Mouse (Mus musculus): ENCODE data around the gene Cfap99.

Gene Cfap99

DNA sequence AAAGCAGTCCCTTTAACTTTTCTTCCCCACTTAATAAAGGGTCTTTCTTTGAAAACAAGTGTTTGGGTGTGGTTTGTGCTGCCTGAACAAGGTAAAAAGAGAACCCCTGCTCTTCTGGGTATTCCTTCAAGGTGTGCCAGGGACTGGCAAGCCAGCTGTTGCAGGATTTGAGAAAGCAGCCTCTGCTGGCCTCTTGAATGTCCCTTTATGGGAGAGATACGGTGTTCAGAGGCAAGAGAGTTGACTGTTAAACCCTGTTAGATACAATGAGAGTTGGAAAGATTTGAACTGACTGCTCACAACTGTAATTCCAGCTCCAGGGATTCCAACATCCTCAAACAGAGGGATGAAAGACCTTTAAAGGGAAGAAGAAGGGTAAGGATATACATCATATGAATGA is 45.7 kb downstream of the Cfap99 start:
- DNase-seq: no peak

DNA sequence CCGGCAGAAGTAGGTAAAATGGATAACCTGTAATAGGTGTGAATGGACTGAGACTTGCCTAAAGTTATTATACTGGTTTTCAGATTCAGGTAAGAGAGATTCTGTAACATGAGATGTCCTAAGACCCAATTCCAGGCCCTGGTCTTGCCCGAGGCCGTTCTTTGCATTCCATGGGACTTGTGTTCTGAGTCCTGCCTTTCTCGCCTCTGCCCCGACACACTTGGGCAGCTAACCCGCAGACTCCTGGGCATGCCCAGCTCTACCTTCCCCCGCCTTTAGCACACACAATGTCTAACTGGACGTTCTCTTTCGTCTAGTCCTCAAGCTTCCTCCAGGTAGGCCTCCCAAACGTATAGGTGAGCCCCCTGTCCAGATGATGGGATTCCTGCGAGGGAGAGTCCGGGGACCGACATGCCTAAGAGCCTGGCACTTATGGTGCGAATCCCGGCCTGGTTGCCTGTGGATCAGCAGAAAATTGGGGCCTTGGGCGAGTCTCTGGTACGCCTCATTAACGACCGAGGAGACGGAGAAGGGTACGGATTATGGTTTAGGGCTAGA is 47.2 kb downstream of the Cfap99 start:
- no peak for DNase-seq

DNA sequence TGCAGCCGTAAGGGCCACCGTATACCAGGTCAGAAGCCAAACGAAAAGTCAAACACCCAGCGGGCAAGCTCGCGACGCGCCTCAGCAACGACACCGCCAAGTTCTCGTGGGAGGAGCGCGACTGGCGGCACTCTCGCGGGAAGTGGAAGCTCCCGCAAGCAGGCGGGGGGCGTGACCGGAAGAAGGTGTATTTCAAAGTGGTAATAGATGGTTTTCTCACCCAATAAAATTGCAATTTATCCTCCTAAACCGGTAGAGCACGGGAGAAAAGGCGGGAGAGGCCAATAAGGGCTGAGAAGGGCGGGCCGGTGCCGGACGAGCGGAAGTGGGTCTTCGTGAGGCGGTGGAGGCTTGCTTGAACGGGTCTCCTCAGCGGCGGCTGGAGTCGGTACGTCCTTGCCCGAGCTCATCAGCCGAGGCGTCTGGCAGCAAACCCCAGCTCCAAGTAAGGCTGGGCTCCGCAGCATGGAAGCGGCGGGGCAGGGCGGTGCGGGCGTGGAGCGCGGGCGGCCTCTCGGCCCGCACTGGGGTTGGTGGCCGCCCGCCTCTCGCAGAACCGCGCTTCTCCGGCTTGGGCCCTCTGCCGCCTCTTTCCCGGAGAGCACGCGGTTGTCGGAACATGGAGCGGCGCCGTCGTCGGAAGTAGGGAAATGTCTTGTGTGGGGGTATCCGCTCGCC is 47.8 kb downstream of the Cfap99 start, which contains the start of gene Rnf4:
Gene Rnf4 (plus strand): TSS at position 193 of the 678 bp plus-strand sequence.
- peak; percentile 96 to 98 for DNase-seq

DNA sequence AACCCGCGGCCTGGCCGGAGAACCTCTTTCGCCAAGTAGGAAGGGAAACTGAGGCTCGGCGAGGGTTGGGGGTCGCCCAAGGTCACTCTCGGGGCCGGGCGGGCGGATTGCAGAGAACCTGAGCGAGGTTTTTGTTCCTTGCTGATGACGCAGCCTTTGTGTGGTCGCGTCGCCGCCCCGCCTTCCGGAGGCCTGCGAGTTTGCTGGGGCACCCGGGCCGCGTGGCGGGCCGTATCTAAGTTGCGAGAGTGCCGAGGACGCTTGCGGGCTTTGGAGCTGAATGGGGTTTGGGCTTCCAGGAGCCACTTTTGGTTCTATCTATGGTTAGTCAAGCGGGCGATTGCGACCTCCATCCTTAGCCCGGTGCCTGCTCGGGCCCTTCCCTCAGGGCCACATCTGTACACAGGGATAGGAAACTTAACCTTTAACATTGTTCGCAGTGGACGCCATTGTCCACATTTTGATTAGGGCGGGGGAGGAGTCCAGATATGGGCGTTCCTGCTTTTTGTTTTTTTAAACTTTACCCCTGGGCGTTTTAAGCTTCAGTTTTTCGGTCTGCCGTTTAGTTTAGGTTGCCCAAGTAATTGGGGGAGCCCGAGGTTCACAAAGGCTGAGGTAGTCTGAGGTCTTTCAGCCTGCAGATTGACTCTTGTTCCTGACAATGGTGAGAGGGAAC is 48.5 kb downstream of the Cfap99 start:
- DNase-seq: peak; percentile 28 to 37

DNA sequence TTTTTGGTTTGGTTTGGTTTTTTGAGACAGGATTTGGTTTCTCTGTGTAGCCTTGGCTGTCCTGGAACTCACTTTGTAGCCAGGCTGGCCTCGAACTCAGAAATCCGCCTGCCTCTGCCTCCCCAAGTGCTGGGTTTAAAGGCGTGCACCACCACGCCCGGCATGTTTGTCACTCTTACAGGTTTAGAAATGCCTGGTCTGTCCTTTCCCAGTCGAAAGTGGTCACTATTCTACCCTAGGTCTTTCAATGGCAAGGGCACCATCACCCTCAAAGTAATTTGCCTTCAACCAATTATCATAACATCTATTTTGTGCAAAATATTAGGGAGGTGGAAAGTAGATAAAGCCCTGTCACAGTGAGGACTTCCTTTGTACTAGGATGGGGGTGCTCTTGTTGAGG is 51.8 kb downstream of the Cfap99 start:
- no peak for DNase-seq

DNA sequence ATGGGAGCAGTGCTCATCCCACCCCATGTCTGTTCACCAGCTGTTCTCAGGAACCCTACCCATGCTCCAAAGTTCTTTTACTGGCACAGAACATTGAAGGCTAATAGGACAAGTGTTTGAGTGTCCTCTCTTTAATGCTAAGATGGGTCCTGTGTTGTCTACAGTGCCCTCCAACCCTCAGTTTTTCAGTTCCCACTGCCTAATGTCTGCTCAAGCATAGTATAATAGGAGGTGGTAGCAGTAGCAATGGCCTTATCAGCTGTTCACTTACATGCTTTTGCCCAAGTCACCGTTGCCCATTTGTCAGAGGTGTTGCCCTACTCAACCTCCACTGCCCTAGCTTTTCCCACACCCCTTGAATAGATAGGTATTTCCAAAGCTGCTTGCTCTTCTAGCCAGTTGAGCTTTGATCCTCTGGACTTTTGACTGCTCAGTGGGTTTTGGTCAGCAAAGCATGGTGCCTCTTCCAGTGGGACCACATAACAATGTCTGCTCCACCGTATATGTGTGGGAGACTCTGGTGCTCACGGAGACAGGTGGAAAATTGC is 63.8 kb downstream of the Cfap99 start:
- DNase-seq: no peak

DNA sequence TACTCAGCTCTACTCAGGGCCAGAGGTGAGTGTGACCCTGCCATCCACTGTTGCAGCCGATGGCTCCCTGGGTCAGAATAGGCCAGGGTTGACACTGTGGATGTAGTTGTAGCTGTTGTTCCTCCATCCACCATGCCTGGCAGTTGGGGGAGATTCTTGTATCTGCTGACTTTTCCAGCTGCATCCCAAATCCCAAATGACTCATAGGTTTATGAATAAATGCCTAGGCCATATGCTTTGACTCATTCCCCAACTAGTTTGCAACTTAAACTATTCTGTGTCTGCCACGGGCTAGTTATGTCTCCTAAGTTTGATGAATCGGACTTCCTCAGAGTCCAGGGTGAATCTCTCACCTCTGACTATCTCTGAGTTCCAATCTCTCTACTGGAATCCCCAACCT is 71.9 kb downstream of the Cfap99 start:
- no peak for DNase-seq

DNA sequence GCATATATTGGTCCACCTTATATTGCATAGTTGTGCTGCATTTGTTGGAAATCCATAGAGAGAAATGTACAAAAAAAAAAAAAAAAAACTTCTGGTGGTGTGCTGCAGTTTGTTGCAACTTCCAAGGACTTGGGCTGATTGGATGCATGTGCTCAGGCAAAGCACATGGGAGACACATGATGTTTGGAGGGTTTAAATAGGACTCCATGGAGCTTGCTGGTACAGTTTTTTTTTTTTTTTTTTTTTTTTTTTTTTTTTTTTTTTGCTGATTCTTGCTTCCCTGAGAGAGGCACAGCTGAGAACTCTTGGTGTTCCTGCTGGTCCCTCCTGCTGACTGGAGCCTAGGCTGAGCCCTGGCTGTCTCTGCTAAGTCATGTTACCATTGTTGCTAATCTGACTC is 74.7 kb downstream of the Cfap99 start:
- no peak for DNase-seq

DNA sequence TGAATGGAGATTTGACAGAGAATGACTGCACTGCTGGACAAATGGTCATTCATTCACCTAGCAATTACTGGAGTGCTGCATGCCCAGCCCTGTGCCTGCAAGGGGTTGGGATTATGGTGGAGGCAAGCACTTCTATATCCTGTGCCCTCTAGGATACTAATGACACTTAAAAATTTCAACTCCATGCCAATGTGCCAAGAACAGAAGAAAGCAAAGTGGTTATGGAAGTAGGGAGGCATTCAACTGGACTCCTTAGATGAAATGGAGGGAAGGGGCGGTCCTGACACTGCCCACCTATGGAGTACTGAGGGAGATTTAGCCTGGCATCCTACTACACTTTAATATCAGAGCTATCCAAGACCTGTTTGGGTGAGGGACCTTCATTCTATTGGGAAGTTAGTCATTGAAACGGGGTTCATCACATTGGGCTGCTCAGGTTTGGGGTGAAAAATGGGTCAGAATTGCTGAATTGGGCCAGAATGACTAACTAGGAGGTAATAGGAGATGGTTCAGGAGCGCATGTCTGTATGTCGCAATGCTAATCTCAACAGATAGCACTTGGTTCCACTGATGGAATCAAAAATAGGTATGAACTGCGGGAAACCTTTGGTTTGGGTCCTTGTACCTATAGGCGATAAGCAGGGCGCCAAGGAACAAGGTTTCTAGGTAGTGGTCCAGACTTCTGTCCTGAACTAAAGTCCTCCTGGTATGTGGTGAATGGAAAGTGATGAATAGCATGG is 80.3 kb downstream of the Cfap99 start:
- no peak for DNase-seq

DNA sequence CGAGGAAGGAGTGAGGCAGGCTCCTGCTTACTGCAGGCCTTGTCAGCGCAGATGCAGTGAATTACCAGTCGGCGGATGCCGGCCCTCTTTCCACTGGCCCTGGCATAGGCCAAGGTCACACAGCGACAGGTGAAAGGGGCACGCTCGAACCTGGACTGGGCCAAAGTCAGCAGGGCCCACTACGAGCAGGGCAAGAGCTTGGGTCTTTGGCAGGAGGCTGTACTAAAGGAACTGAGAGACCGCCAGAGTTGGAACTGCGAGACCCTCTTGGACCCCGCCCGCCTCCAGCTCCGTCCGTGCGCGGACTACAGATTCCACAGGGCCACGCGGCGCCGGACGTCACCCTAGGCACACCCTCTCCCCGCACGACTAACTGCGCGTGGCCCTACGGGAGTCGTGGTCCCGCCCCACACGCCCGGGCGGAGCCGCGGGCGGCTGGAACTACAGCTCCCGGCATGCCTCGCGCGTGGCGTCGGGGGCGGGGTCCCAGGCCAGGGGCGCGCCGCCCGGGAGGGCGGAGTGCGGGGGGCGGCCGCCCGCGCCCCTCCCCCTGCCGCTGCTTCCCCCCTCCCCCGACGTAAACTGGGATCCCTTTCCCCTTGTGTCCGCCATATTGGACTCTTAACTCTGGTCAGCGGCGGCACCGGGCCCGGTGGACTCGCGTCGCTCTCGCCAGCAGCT is 81.1 kb downstream of the Cfap99 start, which contains the start of gene Fam193a:
Gene Fam193a (plus strand): TSS at position 593 of the 681 bp plus-strand sequence.
- DNase-seq: peak; percentile 93 to 99

DNA sequence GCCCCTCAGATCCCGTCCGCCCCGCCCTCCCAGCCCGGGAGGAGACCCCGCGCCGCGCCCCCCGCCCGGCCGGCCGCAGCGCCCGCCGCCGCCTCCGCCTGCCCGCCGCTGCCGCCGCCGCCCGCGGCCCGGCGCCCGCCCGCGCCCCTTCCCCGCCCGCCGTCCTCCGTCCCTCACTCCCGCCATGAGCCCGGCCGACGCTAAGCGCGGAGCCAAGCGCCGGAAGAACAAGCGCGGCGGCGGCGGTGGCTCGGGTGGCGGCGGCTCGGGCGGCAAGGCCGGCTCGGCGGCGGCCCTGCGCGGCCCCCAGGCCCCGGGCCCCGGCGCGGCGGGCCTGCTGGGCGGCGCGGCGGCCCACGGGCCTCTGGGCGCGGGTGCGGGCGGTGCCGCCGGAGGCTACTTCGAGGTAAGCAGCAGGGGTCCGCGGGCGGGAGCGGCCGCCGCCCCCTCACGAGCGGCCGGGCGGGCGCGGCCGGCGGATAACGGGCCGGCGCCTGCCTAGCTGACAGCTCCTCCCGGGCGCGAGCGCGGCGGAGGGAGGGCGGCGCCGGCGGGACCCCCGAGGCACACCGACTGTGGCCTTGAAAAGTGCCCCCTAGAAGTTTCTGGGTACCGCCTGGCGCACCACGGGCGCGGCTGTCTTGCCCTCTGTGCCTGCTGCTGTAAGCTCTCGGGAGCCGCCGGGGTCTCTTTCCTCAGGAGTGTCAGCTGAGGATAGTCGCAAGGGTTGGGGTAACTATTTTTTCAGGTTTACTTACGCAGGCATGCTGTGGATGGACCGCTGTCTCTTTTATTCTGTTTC is 81.8 kb downstream of the Cfap99 start:
- peak; percentile 39 to 56 for DNase-seq

DNA sequence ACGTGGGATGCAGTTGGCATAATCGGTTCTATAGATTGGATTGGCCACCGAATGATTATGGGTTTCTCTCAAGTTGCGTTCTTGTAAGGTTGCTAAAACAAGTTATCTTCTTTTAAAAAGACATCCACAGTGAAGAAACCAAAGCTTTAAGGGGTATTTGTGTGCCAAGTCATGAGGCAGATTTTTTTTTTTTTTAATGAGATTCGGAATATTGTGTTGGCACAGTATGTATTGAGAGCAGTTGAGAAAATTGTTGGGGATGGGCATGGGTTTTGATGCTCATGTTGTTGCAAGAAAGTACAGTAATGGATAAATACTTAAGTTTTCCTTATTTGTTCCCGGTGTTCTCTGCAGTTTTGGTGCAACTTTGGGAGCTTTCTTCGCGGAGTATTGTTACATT is 82.4 kb downstream of the Cfap99 start:
- DNase-seq: no peak

DNA sequence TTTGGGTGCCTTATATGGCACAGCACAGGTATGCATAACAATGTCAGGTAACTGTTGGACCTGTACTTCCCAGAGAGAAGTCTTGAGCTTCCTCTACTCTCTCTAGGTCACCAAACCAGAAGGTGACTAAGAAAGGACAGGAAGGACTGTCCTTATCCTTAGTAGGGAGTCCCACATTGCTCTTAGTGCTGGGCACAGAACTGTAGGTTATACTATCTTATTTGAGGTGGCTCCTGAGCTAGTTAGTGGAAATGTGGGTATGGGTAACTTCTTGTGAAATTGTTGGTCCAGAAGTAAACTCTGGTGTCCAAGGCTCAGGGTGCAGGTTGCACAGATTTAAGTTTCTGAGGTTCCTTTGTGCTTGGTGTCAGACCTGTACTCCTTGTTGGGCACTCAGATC is 83.7 kb downstream of the Cfap99 start:
- no peak for DNase-seq

DNA sequence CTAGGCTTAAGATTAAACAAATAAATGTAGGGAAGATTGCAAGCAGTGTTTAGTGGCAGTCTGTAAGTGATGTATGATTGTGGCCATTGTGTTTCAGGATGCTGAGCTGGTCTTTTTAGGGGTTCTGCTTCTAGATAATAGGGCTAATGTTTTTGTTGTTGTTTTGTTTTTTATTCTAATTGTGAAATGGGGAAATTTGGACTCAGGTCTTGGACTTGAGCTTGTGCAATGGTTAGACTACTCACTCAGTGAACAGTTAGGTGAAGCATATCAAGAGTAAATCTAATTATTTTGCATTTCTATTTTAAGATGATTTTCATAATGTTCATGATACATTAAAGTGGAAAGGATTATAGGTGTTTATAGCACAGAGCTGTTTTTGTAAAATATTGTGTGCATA is 84.1 kb downstream of the Cfap99 start:
- no peak for DNase-seq

All from cerebellum, postnatal 36 days (tissue).